Comparison of ENCODE assay signal across 1 mouse cellular context in the genomic region with DNA sequence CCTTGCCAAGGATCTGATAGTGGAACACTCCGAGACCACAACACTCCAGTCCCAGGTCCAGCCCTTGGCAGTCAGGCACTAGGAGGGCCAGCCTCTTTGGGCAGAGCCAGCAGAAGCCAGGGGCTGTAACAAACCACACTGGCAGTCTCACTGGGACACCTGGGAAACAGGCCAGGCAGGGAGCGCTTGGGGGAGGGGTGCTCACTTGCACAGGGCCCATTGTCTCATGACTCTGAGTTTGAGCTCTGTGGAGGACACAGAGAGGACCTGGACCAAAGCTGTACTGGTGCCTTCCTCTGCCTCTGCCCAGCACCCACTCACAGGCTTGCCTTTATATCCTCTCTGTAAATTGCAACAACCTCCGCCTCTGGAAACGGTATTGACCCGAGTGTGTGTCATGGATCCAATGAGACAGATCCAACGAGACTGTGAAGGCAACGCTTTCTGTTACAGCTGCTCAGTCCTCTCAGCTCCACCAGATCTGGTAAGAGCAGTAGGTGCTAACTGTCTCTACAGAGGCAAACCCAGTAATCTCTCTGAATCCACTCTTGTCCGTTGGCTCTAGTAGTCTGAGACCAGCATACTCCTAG.
TF ChIP-seq lines count a peak whose summit lies in the region.

A gene (plus strand): TSS at position 229 of the 590 bp plus-strand sequence.

TF ChIP-seq in CH12.LX, 34 proteins besides CTCF, POLR2A, EP300 and RAD21:
- TF ChIP-seq CHD2 (IDR thresholded peaks at IDR 0.05; ENCODE audit: low read length) (0 out of 2 replicates have a peak, but pooled peaks have one; percentile 23), USF1 (IDR thresholded peaks at IDR 0.05; ENCODE audit: low read depth, low read length) (no peak)
